Comparison of ENCODE assay signal across 15 mouse cellular contexts in genomic region chr7:36720830-36721229, GRCm38 (mm10). TPM values are rescaled to one million over a fixed set of nuclear protein-coding genes. Genes with fewer than 3 reads are reported as not detected.
A peak's percentile ranks its signal among the peaks of the same experiment; 100 is the strongest.
DNase-seq lines count a peak whose midpoint lies in the region; ATAC-seq and TF ChIP-seq lines count a peak whose summit lies in the region.
"Had no signal": no experiment of that assay in that cellular context is flagged by ENCODE, and none has a peak within 500 bp of the region (broad histone marks: within the 10 kb centered on the region; RNA-seq: fewer than 3 reads in every experiment).

No protein-coding gene starts in this region.

- H3K27me3 ChIP-seq in hindbrain, embryonic 13.5 days = no peaks in the 10 kb centered on the region
- H3K27me3 ChIP-seq in neural tube, embryonic 13.5 days = no peaks in the 10 kb centered on the region
- H3K27me3 ChIP-seq: midbrain, embryonic 15.5 days had no signal

- H3K4me1 ChIP-seq in hindbrain, embryonic 13.5 days (replicated peaks) = peaks cover 57% of the 10 kb centered on the region
- H3K4me1 ChIP-seq in neural tube, embryonic 13.5 days (replicated peaks) = peaks cover 74% of the 10 kb centered on the region

- no peak overlapping the region for H3K4me3 ChIP-seq in left cerebral cortex, adult 2 months
- no peak overlapping the region for H3K4me3 ChIP-seq in hindbrain, embryonic 13.5 days
- H3K4me3 ChIP-seq in neural tube, embryonic 13.5 days = no peak overlapping the region
- H3K4me3 ChIP-seq: forebrain, embryonic 10.5 days; midbrain, embryonic 15.5 days had no signal

- H3K9ac ChIP-seq in hindbrain, embryonic 13.5 days = peak overlapping the region; percentile 4; the same call in 1 of the 2 replicates
- 0 out of 2 replicates have a peak overlapping the region, but pooled peaks have one; percentile 26 for H3K9ac ChIP-seq in neural tube, embryonic 13.5 days
- H3K9ac ChIP-seq: midbrain, embryonic 15.5 days had no signal

- H3K36me3 ChIP-seq in hindbrain, embryonic 13.5 days = no peaks in the 10 kb centered on the region
- H3K36me3 ChIP-seq in neural tube, embryonic 13.5 days = no peaks in the 10 kb centered on the region
- H3K36me3 ChIP-seq: forebrain, embryonic 10.5 days; G1E; midbrain, embryonic 15.5 days had no signal

- DNase-seq in frontal cortex, postnatal 10 days (ENCODE audit: low spot score in 2 of 2) = no peak
- DNase-seq in left cerebral cortex, adult 2 months (ENCODE audit: extremely low spot score in 1 of 2, low spot score in 2 of 2) = no peak
- no peak for DNase-seq in left cerebral cortex, adult 9 months (ENCODE audit: low spot score in 2 of 2)
- no peak for DNase-seq in left cerebral cortex, postnatal 4 days
- no peak for DNase-seq in right cerebral cortex, adult 2 months (ENCODE audit: low spot score in 2 of 2)
- DNase-seq: cerebellum, adult 9-10 months; right cerebral cortex, adult 18-20 months; thymus, postnatal 36 days had no signal

- no peaks in the 10 kb centered on the region for H3K9me3 ChIP-seq in hindbrain, embryonic 13.5 days
- no peaks in the 10 kb centered on the region for H3K9me3 ChIP-seq in neural tube, embryonic 13.5 days
- H3K9me3 ChIP-seq: forebrain, embryonic 10.5 days; midbrain, embryonic 15.5 days had no signal

- no peak for TF ChIP-seq CTCF in left cerebral cortex, adult 2 months (IDR thresholded peaks at IDR 0.05)

- H3K27ac ChIP-seq in left cerebral cortex, adult 2 months = peak overlapping the region; percentile 44; the same call in 1 of the 2 replicates
- H3K27ac ChIP-seq in hindbrain, embryonic 13.5 days = peak overlapping the region; percentile 62; the same call in 1 of the 2 replicates
- H3K27ac ChIP-seq in neural tube, embryonic 13.5 days (replicated peaks) = peak overlapping the region; percentile 39; the same call in 1 of the 2 replicates
- H3K27ac ChIP-seq: forebrain, embryonic 10.5 days; midbrain, embryonic 15.5 days had no signal

- peak; percentile 36 for ATAC-seq in frontal cortex, adult (ENCODE audit: low TSS enrichment)
- peak; percentile 25; the same call in 1 of the 2 replicates for ATAC-seq in hindbrain, embryonic 13.5 days (ENCODE audit: low FRiP score)
- ATAC-seq in neural tube, embryonic 13.5 days (ENCODE audit: low read depth) = no peak
- ATAC-seq: midbrain, embryonic 15.5 days had no signal

- WGBS in hindbrain, embryonic 13.5 days = 36% methylated on average over 9 of the region's 9 CpGs
- WGBS in neural tube, embryonic 13.5 days = 33% methylated on average over 9 of the region's 9 CpGs

- no peak overlapping the region for H3K4me2 ChIP-seq in hindbrain, embryonic 13.5 days
- no peak overlapping the region for H3K4me2 ChIP-seq in neural tube, embryonic 13.5 days
- H3K4me2 ChIP-seq: heart, embryonic 11.5 days; midbrain, embryonic 15.5 days had no signal

- intact Hi-C loops in left cerebral cortex, adult 2 months (cut with DNase I) = no loop called here
- intact Hi-C loops in left cerebral cortex, postnatal 4 days (cut with DNase I) = no loop called here

RNA-seq across cellular contexts. Expression of gene Tshz3, which starts 22.9 kb away (rescaled TPM):
- total RNA-seq in left cerebral cortex, adult 2 months (2021) = 10 to 100 TPM; 43.0 to 53.4 TPM
- 37.1 and 39.9 TPM in 2 replicates for polyA plus RNA-seq in hindbrain, embryonic 13.5 days (2015; fragmentation: Nextera tagmentation; extraction: Ambion mirVana)
- polyA plus RNA-seq in neural tube, embryonic 13.5 days (2015; fragmentation: Nextera tagmentation; extraction: Ambion mirVana) = 43.1 and 44.9 TPM in 2 replicates
- 10 to 100 TPM; 62.3 to 64.5 TPM for total RNA-seq in left cerebral cortex, postnatal 4 days (2021)
- total RNA-seq: G1E had no signal
- polyA plus RNA-seq: G1E had no signal
